8 mouse cellular contexts compared by ENCODE assay signal in the genomic region with DNA sequence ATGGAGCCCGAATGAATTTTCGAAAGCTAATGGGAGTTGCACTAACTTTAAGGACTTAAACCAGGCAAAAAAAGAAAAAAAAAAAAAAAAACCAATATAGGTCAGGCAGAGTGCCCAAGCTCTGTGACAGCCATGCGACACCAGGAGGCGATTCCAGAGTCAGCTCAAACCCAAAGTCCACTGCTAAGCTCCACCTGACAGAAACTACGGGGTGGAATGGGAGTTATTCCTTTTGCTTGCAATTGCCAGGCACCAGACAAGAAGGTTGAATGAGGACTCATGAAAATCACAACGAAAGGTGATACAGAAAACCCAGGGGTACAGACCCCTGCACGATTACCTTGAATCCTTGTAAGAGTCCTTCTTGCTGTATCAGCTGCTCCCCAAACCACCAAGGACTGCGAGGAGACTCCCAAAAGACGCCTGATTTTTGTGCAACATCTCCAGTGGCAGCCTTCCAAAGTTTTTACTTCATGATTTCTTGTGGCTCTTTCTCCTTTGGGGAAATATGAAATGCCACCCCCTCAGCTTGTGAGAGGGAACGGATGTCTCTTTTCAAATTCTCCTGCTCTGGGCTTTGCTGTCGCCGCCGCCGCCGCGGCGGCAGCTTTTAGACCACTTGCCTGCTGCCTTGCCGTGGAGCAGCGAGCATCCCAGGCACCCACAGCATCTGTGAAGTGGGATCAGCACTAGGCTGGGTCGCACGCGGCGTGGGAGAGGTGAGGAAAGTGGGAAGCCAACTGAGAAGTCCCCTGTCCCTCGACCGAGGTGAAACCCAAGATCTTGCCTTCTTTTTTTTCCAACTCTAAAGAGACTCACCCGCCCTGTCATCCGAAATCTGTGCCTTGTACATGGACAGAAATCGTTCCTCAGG. TPM values are rescaled to one million over a fixed set of nuclear protein-coding genes. Genes with fewer than 3 reads are reported as not detected.
DNase-seq lines count a peak whose midpoint lies in the region; ATAC-seq and TF ChIP-seq lines count a peak whose summit lies in the region.

No protein-coding gene starts in this region.

- H3K36me3 ChIP-seq in stomach, embryonic 14.5 days (ENCODE audit: control insufficient read depth, insufficient read depth, low read length), result no peaks in the 10 kb centered on the region

- peak overlapping the region; percentile 51 for H3K4me2 ChIP-seq in stomach, embryonic 14.5 days (replicated peaks; ENCODE audit: low read depth, low read length)

- H3K9ac ChIP-seq in stomach, embryonic 14.5 days (replicated peaks; ENCODE audit: low read depth, low read length), result no peak overlapping the region

- 13% methylated on average over 28 of the region's 28 CpGs for WGBS in stomach, embryonic 14.5 days

- peak overlapping the region; percentile 80 for H3K4me3 ChIP-seq in cortical plate, adult 2 months (ENCODE audit: insufficient read depth, low read length)
- peak overlapping the region; percentile 33 for H3K4me3 ChIP-seq in stomach, embryonic 14.5 days (ENCODE audit: low read depth, low read length)

- peaks cover 9% of the 10 kb centered on the region; the same call in 1 of the 2 replicates for H3K27me3 ChIP-seq in stomach, embryonic 14.5 days (ENCODE audit: control insufficient read depth, insufficient read depth, low read length)

- peak overlapping the region; percentile 33 for H3K27ac ChIP-seq in cortical plate, adult 2 months (ENCODE audit: insufficient read depth, low read length)
- no peak overlapping the region for H3K27ac ChIP-seq in stomach, embryonic 14.5 days (ENCODE audit: low read length)

- no peak for TF ChIP-seq CTCF in cortical plate, adult 2 months (IDR thresholded peaks at IDR 0.05; ENCODE audit: extremely low read depth, insufficient read depth, low read length)

- peak; percentile 6 for DNase-seq in adrenal gland, adult 2 months
- no peak for DNase-seq in adrenal gland, postnatal 4 days (ENCODE audit: low spot score in 2 of 2)
- peak; percentile 13 for DNase-seq in heart, postnatal 4 days
- peak; percentile 42 for DNase-seq in layer of hippocampus, adult 9-11 months
- DNase-seq in lung, postnatal 36 days, result peak; percentile 8
- DNase-seq in urinary bladder, adult 2 months (ENCODE audit: low spot score), result no peak

- H3K4me1 ChIP-seq in cortical plate, adult 2 months (ENCODE audit: control insufficient read depth, insufficient read depth, low read length), result no peaks in the 10 kb centered on the region
- no peaks in the 10 kb centered on the region for H3K4me1 ChIP-seq in stomach, embryonic 14.5 days (ENCODE audit: control insufficient read depth, insufficient read depth, low read length)

- ATAC-seq in stomach, embryonic 14.5 days (ENCODE audit: insufficient number of reproducible peaks, insufficient read depth, low FRiP score, low read depth), result no peak

- H3K9me3 ChIP-seq in stomach, embryonic 14.5 days (ENCODE audit: control insufficient read depth, low read depth, low read length), result no peaks in the 10 kb centered on the region

- 0 out of 2 replicates have a peak, but pooled peaks have one; percentile 11 for TF ChIP-seq POLR2A in cortical plate, adult 2 months (IDR thresholded peaks at IDR 0.05; ENCODE audit: extremely low read depth, insufficient read depth, low read length)

RNA-seq across cellular contexts. Expression of gene Brinp2, which starts 0.7 kb away (rescaled TPM):
- under 1 TPM; 0.55 to 0.59 TPM for total RNA-seq in adrenal gland, adult 2 months (2021)
- polyA plus RNA-seq in adrenal gland, adult 2 months (2012; rRNA removed), result 0.22 and 0.79 TPM in 2 replicates
- total RNA-seq in adrenal gland, postnatal 4 days (2021), result 1 to 10 TPM; 2.7 to 3.6 TPM
- 62.2 and 64.1 TPM in 2 replicates for polyA plus RNA-seq in cortical plate, adult 2 months (2012; rRNA removed)
- total RNA-seq in heart, postnatal 4 days (2021), result under 1 TPM; 0.14 to 0.27 TPM
- polyA plus RNA-seq in stomach, embryonic 14.5 days (2014; fragmentation: Nextera tagmentation; extraction: Ambion mirVana), result 1.4 and 1.5 TPM in 2 replicates
- 1.6 and 2.0 TPM in 2 replicates for polyA plus RNA-seq in urinary bladder, adult 2 months (2012; rRNA removed)

RNA-seq across cellular contexts. Expression of gene Astn1, which starts 6.7 kb away (rescaled TPM):
- 1 to 10 TPM; 8.5 to 8.6 TPM for total RNA-seq in adrenal gland, adult 2 months (2021)
- 4.2 and 7.4 TPM in 2 replicates for polyA plus RNA-seq in adrenal gland, adult 2 months (2012; rRNA removed)
- 10 to 100 TPM in 1 of 2 experiments, 1 to 10 TPM in 1; 8.5 to 10.7 TPM for total RNA-seq in adrenal gland, postnatal 4 days (2021)
- polyA plus RNA-seq in cortical plate, adult 2 months (2012; rRNA removed), result 66.0 and 68.8 TPM in 2 replicates
- total RNA-seq in heart, postnatal 4 days (2021), result 1 to 10 TPM; 1.6 to 2.1 TPM
- polyA plus RNA-seq in stomach, embryonic 14.5 days (2014; fragmentation: Nextera tagmentation; extraction: Ambion mirVana), result 3.8 and 4.5 TPM in 2 replicates
- polyA plus RNA-seq in urinary bladder, adult 2 months (2012; rRNA removed), result 0.55 and 1.1 TPM in 2 replicates

Comparison
In these comparisons a context has a peak if more than half of its experiments do, and no peak if none do; other contexts are left out.
1. DNase-seq: peak in adrenal gland, adult 2 months (single experiment), heart, postnatal 4 days (single experiment), layer of hippocampus, adult 9-11 months (single experiment) and lung, postnatal 36 days (single experiment); none in adrenal gland, postnatal 4 days (0 of 2) and urinary bladder, adult 2 months (single experiment).
2. RNA of gene Brinp2, which starts 0.7 kb away (polyA plus RNA-seq): 62.2 to 64.1 TPM in cortical plate, adult 2 months; 1.6 to 2.0 TPM in urinary bladder, adult 2 months, 1.4 to 1.5 TPM in stomach, embryonic 14.5 days and 0.22 to 0.79 TPM in adrenal gland, adult 2 months; every median in the first group is over 10 times any median in the second.